Mouse (Mus musculus) heart, adult 2 months (tissue): Measurements from ENCODE around the gene Cep55.

ENCODE experiments used
- CTCF ChIP-seq: fragments of 200-600 bp; IDR thresholded peaks from 2 replicates; pipeline ENCODE4 v1.8.1; 2022; ENCODE audit warnings: antibody characterized with exemption, mild to moderate bottlenecking, moderate library complexity
- EP300 ChIP-seq: fragments of 200-500 bp; IDR thresholded peaks from 2 replicates; pipeline ENCODE4 v1.6.1; 2011; ENCODE audit warnings: low read depth, low read length, control low read depth; ENCODE audit not compliant: insufficient read depth

- TF ChIP-seq CTCF: no peak
- TF ChIP-seq EP300: no peak
Observed at GRCm38 (mm10) chr19:38120123-38120760, 65.4 kb downstream of the Cep55 start.
